Mouse (Mus musculus) spleen, postnatal 4 days (tissue): ENCODE data around the gene Bmp10.
"Not testable (repeated sequence)": the region's sequence is repeated elsewhere in the genome, so short reads cannot be mapped to it uniquely, and the experiment has no call there.

Experiments
- DNase-seq, 2 experiments: peaks; one replicate each; pipeline ENCODE4 v3.0.0; 2022; ENCODE audit warnings: low spot score in 2 of 2

The Bmp10 gene

GRCm38 (mm10) chr6:87447217-87447616 lies 18.4 kb downstream of the Bmp10 start:
- no peak for DNase-seq

- DNase-seq: no peak
Measured at GRCm38 (mm10) chr6:87449534-87449933, 20.7 kb downstream of the Bmp10 start.

- no peak for DNase-seq
Measured at GRCm38 (mm10) chr6:87451016-87451415, 22.2 kb downstream of the Bmp10 start.

- no peak for DNase-seq
Measured at GRCm38 (mm10) chr6:87451771-87452170, 23.0 kb downstream of the Bmp10 start.

GRCm38 (mm10) chr6:87455507-87455906 lies 26.7 kb downstream of the Bmp10 start:
- DNase-seq: no peak

- DNase-seq: peak; percentile 62 to 84
Measured at GRCm38 (mm10) chr6:87466221-87466620, 37.4 kb downstream of the Bmp10 start.

- DNase-seq: no peak
Measured at GRCm38 (mm10) chr6:87467373-87467772, 38.6 kb downstream of the Bmp10 start.

GRCm38 (mm10) chr6:87468372-87468771 lies 39.6 kb downstream of the Bmp10 start:
- no peak for DNase-seq

- DNase-seq: not testable (repeated sequence)
Measured at GRCm38 (mm10) chr6:87470098-87470497, 41.3 kb downstream of the Bmp10 start.

GRCm38 (mm10) chr6:87475223-87475622 lies 46.4 kb downstream of the Bmp10 start:
- DNase-seq: no peak

- DNase-seq: no peak
Measured at GRCm38 (mm10) chr6:87478847-87479246, 50.1 kb downstream of the Bmp10 start.

GRCm38 (mm10) chr6:87479291-87479999 lies 50.7 kb downstream of the Bmp10 start:
- DNase-seq: no peak

GRCm38 (mm10) chr6:87483224-87483899 lies 54.6 kb downstream of the Bmp10 start:
- DNase-seq: no peak

- DNase-seq: no peak
Measured at GRCm38 (mm10) chr6:87483900-87484289, 55.1 kb downstream of the Bmp10 start.

GRCm38 (mm10) chr6:87484806-87485205 lies 56.0 kb downstream of the Bmp10 start:
- DNase-seq: no peak
